Mouse (Mus musculus) layer of hippocampus, adult 8-10 months (tissue): ENCODE measurements around the gene Slc35f1. TPM values are rescaled to one million over a fixed set of nuclear protein-coding genes. Genes with fewer than 3 reads are reported as not detected.

Experiments
- DNase-seq, 2 experiments: peaks; one replicate each; pipeline ENCODE4 v3.0.0; 2022; ENCODE audit warnings: low spot score in 2 of 2
- total RNA-seq, 4 experiments: library from RNA; stranded (reverse); gene quantifications; 2 replicates each; pipeline ENCODE4 v1.2.4; 2022

Gene Slc35f1
- total RNA-seq, 4 experiments from 2014 or later, result 31.8 to 38.6 (median 35.0) TPM

DNA sequence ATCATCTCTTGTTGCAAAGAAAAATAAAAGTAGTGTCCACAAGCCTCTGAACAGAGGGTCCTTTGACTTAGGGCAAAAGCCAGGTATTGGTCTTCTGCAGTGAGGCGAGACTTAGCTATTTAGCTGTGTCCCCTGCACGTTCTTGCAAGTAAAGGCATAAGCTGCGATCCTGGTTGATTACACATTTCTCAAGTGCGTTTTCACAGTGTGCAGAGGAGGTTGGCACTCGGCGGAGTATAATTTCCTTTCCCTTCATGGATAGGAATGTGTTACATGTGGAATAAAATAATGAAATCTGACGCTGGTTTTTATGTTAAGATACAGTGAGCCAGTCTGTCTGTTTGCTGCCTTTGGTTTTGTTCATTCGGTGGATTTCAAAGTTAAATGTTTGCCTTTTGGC, 232.8 kb downstream of the Slc35f1 start:
- no peak for DNase-seq

DNA sequence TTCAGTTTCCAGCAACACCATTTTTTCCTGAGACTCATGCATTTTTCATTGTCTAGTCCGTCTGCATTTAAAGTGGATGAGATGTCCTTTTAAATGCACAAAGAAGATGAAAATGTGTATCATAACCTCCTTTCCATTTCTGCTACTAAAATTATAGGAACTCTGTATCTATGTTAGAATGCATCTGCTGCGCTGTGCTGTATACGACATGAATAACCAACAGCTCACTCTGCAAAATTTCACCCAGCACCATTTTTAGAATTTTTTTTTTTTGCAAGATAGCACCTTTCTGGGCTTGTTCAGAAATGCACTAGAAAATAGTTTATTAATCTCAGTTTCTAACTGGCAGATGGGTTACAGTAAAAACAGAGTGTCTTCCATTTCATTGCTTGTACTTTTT, 236.0 kb downstream of the Slc35f1 start:
- no peak for DNase-seq

DNA sequence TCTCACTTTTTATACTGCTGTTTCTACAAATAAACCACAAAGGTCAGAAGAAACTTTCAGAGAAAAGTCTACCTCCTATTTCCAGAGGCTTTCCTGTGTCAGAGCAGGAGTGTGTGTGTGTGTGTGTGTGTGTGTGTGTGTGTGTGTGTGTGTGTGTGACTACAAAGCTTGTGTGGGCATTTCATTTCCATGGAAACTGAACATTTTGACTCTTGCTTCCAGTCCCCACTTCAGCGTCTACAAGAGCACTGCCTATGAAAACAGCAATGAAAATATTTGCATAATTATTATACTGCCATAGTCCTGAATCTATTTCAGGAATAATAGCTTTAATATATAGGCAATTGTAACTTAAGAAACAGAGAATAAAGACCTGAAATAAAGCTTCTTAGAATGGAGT, 241.8 kb downstream of the Slc35f1 start:
- no peak for DNase-seq

DNA sequence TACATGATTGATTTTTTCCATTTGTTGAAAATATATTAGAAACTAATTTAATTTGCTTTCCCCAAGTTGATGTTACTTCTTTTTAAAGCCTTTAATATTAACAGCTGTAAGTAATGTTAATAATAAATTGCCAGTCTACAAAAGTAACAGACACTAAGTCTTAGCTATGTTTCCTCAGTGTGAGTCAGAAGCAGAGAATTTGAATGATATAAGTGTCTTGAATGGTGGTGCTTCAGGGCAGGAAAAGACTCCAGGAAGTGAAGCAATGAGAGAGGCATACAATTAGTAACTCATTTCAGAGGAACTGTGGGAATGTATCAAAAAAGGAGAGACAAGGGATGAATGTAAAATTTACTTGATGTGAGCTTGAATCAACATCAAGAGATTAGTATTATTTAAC, 244.3 kb downstream of the Slc35f1 start:
- DNase-seq, result no peak

DNA sequence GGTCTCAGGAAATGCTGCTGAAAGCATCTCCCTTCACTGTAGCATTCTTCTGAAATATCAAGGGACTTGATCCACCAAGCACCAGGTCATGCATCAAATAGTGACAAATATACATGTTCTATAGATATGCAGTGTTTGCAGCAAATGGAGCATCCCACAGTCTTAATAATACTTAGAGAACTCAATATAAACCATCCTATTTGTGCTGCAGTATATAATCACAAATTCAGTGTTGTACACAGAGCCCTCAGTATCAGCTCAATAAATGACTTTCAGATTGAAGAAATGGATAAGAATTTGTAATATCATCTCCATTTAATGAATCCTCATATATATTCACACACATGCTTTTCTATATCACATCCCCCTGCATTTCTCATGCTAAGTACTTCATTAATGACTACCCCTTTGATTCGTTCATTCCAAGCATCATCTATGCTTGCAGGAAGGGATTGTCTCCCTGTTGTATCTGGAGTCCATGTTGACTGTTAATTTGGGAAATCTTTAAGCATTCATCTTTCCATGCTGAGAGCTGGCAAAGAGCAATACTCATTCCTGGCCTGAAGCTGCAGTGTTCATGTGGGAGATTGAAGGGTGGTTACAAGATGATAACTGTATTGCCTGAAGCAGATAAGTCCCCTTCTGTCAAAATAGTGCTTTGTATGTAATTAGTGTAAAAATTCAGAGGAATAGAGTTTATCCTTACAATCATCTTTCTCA, 249.9 kb downstream of the Slc35f1 start:
- no peak for DNase-seq

- no peak for DNase-seq
Observed at GRCm38 (mm10) chr10:52940831-52941216, 250.5 kb downstream of the Slc35f1 start.

- no peak for DNase-seq
Observed at GRCm38 (mm10) chr10:52952581-52952980, 262.2 kb downstream of the Slc35f1 start.

DNA sequence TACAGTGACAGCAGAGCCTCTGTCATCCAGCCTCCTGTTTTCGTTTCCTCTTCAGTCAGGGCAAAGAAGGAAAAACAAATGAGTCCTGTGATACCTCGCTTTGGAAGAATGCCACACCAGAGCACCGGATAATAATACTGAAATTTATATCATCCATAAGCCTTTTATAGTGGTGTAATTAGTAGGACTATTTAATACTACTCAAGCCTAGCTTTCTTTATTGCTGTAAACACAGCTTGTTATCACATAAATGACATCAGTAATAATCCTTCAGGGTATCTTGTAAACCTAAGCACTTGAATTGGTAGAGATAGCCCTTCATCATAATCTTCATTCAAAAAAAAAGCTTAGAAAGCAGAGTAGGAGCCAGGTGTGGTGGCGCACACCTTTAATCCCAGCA, 266.4 kb downstream of the Slc35f1 start:
- no peak for DNase-seq

DNA sequence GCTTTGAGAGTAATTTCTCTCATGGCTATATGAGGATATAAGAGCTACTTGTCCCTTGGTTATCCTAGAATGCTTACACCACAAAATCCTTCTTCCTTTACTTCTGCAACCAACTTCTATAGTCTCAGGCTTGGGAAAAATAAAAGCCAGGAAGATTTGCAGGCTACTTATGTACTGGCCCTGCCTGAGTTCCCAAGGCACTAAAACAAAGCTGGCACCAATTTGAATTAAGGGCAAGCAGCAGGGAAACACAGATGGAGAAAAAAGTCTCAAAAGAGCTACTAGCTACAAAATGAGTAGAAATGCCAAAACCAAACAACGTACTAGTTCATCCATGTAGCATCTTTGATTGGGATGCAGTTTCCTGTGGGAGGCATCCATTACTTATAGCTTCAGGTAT, 288.9 kb downstream of the Slc35f1 start:
- no peak for DNase-seq

DNA sequence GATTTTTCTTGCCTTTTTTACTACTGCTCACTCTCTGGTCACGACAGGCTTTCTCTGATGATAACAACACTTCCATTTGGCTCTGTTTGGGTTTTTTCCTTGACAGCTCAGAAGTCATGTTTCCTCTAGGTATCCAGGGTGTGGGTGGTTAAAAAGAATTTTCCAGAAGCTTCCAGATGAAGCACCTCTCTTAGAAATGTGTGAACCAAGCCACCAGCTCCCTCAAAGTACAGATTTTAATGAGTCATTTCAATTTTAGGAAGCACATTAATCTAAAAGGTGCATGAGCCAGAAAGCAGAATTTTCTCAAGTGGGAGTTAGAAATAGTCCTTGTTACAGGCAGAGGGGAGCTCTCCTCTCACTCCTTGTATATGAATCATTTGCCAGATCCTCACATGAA, 292.5 kb downstream of the Slc35f1 start:
- DNase-seq, result peak; percentile 9 to 28

GRCm38 (mm10) chr10:52992246-52992645, 301.9 kb downstream of the Slc35f1 start:
- no peak for DNase-seq

GRCm38 (mm10) chr10:52996886-52997285, 306.6 kb downstream of the Slc35f1 start:
- DNase-seq, result no peak

DNA sequence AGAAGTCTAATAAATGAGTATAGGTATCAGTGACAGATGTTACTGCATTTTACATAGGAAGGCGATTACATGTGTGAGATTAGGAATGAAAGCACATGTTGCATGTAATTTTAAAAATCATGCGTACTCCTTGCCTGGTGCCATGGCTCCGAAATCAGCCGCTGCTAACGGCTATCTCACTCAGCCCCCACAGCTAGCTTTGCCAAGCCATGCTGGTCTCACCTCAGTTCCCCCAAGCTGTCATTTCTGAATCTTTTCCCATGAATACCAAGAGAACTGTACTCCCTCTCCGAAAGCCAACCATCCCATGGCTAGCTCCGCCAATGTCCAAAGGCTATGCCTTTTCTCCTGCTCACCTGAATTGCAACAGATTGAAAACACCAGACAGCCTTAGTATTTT, 310.8 kb downstream of the Slc35f1 start:
- DNase-seq, result no peak

- no peak for DNase-seq
Observed at GRCm38 (mm10) chr10:53006229-53007190, 316.2 kb downstream of the Slc35f1 start.

- no peak for DNase-seq
Observed at GRCm38 (mm10) chr10:53013878-53014277, 323.5 kb downstream of the Slc35f1 start.

GRCm38 (mm10) chr10:53028454-53028853, 338.1 kb downstream of the Slc35f1 start:
- no peak for DNase-seq

GRCm38 (mm10) chr10:53035202-53035601, 344.9 kb downstream of the Slc35f1 start:
- no peak for DNase-seq

DNA sequence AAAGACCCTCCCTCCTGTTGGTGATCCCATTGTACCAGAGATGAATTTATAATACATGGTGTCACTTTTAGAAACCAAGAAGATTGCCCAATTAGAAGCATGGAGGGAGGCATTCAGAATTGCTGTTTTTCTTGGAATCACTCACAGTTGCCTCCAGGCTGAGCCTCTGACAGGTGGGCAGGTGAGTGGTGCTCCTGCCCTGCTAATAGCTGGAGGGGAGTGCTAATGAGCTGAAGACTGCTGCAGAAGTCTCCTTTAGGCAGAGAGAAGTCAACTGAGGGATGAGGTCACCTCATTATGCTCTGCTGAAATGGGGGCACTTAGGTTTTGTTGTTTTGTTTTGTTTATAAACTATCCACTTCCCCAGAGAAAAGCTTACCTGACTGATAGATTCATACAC, 355.6 kb downstream of the Slc35f1 start:
- DNase-seq, result no peak

DNA sequence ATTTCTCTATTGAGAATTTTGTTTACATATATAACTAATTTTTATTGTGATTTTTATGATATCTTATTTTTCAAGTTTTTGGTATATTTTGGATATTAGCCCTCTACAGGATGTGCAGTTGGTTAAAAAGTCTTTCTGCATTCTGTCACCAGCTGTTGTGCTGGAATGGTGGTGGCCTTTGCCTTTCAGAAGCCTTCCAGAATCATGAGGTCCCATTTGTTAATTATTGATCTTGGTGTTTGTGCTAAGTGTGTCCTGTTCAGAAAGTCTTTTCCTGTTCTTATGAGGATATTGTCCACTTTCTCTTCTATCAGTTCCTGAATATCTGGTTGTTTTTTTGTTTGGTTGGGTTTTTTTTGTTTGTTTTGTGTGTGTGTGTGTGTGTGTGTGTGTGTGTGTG, 362.2 kb downstream of the Slc35f1 start:
- DNase-seq, result no peak

- peak; percentile 24 to 31 for DNase-seq
Observed at GRCm38 (mm10) chr10:53060745-53061144, 370.4 kb downstream of the Slc35f1 start.

- DNase-seq, result no peak
Observed at GRCm38 (mm10) chr10:53062741-53063140, 372.4 kb downstream of the Slc35f1 start.

DNA sequence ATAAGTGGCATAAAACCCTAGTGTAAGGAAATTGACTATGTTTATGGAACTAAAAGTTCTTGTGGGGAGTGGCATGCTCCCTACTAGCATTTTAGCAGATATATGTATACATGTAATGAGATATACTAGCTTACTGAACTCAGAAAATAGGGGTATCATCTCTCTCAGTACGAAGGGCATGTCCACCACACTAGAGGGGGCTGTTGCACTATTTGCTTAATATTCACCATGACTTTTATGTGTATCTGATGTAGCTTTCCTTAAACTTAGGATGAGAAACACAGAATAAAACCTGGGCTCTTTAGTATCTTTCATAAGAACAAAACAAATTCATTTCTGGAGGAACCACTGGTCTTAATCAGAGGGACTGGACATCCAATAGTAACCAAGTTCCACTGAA, 397.5 kb downstream of the Slc35f1 start:
- peak in 1 of 2 experiments; percentile 14 for DNase-seq

- no peak for DNase-seq
Observed at GRCm38 (mm10) chr10:53091525-53091924, 401.2 kb downstream of the Slc35f1 start.
